Mouse (Mus musculus) liver (tissue): Measurements from ENCODE around the gene Cdk14.
"Not testable (repeated sequence)": the region's sequence is repeated elsewhere in the genome, so short reads cannot be mapped to it uniquely, and the experiment has no call there.

Experiments used
- DNase-seq: peaks from one replicate; pipeline ENCODE4 v3.0.0-alpha.2; 2020; ENCODE audit warnings: mixed read lengths

The Cdk14 gene

DNA sequence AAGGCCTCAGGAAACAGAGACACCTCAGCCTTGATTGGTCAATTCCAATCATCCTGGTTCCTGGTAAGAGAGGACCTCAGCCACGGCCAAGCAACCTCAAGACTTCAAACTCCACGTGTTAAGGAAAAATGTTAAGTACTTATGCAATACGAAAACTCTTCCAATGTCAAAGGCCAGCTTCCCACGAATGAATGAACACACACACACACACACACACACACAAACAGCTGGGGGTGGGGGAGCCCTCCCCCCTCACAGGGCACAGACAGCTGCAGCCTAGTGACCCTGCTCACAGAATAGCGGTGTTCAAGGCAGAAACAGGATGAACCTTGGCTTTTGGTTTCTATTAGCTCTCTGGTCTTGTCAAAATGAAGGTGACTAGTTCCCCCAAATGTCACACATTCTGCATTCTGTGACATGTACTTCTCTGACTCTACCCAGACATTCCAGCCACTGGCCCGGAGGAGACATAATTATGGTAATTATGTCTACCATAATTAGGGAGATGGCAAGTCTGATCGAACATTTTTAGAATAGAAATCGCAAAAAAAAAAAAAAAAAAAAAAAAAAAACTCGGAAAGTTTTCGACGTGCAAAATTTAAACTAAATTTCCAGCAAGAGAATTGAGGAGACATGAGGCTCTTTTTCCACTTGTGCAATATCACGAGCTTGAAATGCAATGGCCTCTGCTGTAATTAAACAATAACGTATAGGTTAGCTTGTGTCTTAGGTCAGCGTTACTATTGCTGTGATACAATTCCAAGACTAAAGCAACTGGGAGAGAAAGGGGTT is 54.6 kb downstream of the Cdk14 start:
- no peak for DNase-seq

DNA sequence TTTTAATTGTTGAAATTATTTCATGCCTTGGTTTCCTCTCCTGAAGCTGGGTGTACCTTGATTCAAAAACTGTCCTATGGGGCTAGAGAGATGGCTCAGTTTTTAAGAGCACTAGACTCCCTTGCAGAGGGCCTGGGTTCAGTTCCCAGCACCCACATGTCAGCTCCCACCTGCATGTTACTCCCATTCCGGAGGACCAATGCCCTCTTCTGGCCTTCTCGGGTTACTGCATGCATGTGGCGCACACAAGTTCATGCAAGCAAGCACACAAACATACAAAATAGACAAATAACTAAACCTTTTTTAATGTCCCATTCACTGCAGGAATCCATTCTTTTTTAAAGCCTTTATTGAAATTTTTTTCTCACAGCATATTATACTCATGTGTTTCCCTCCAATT is 58.4 kb downstream of the Cdk14 start:
- no peak for DNase-seq

- no peak for DNase-seq
Measured at GRCm38 (mm10) chr5:5360338-5360737, 59.8 kb downstream of the Cdk14 start.

DNA sequence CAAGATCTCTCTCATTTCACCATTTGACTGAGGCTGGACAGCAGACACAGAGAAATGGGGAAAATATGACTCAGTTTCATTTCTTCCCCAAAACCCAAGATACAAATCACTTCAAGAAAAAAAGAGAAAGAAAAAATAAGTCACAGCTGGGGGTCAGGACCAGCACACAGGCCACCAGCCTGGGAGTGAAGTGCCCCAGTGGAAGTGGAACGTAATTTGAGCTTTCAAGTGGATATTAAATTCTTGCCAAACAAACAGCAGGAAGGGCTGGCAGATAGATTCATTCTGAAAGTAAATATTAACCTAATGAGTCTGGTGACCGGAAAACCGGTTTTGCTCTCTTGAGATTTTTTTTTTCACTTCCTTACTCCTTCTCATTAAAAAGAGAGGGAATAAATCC is 60.2 kb downstream of the Cdk14 start:
- no peak for DNase-seq

- DNase-seq = no peak
Measured at GRCm38 (mm10) chr5:5359370-5359769, 60.7 kb downstream of the Cdk14 start.

- DNase-seq = no peak
Measured at GRCm38 (mm10) chr5:5358019-5358717, 61.9 kb downstream of the Cdk14 start.

DNA sequence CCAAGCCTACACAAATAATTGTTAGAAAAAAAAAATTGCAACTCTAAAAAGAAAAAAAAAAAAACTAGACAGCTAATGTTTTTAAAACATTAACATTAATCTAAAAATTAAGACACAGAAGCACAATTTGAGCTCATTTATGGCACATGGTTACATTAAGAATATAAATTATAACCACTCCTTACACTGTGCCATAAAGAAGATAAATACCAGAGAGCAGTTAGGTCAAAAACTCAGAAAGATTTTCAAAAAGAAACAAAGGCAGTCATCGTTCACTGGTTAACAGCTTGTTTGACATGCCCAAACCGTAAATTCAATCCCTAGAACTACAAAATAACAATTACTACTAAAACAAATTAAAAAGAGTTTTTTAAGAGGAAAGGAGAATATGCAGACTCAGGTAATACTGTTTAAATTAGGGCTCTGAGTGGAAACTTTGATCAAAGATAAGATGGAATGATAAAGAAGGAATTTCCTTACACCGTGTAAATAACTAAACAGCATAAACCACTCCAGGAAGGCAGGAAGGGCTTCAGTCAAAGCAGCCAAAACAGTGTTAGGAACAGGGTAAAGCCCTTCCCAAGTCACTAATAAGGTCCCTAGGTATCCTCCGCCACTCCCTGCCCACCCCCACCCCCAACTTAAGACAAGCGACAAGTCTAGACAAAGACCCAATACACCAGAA is 65.3 kb downstream of the Cdk14 start:
- no peak for DNase-seq

DNA sequence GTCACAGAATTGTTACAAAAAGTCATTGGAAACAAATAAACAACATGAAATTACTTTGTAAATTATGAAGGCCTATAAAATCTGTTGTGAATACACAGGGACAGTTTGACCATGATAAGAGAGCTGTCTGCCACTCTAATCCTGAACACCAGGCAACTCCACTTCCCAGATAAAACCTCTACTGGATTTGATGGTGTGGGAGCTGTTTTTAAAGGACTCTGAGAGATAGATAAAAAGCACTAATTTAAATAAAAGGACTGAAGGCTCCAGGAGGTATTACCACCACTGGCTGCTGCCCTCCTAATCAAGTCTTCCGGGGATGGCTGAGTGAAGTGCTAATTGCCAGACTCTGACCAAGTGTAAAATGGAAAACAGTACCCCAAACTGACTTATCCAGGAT is 66.2 kb downstream of the Cdk14 start:
- DNase-seq = no peak

GRCm38 (mm10) chr5:5344646-5345045 is 75.5 kb downstream of the Cdk14 start:
- no peak for DNase-seq

DNA sequence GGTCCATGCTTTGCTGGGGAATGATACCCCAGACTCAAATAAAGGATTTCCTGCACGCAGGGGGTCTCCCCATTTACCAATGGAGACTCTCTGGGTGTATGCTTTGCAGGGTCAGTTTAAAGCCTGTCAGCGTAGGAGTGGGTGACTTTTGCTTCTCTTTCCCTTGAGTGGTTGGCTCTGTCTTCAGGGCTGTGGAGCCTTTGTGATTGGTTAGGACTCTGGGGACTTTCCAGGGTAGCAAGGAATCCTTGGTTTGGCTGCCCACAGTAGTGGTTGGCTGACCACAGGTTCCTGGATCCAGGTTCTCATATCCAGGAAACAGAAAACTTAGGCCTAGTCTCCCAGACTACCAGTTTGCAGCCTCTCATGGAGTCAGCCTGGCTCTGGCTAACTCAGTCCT is 76.4 kb downstream of the Cdk14 start:
- no peak for DNase-seq

GRCm38 (mm10) chr5:5343267-5343666 is 76.8 kb downstream of the Cdk14 start:
- no peak for DNase-seq

GRCm38 (mm10) chr5:5342410-5343137 is 77.5 kb downstream of the Cdk14 start:
- DNase-seq = peak; percentile 54

DNA sequence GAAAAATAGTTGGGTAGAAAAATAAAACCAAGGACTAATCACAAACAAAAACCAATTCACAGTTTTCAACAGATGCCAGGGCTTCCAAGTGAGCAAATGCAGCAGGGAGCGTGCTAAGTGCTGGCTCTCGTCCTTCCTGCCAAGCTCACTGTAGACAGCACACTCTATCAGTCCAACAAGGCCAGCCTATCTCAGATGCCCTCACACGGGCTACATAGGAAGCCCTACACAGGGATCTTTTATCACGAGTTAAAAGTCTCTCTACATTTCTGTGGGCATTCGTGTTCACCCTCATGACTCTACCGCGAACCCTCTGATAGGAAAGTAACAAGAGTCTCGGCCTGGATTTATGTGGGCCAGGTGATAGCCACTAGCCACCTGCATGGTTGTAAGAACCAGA is 78.5 kb downstream of the Cdk14 start:
- DNase-seq = no peak

- no peak for DNase-seq
Measured at GRCm38 (mm10) chr5:5333916-5334315, 86.2 kb downstream of the Cdk14 start.

- no peak for DNase-seq
Measured at GRCm38 (mm10) chr5:5330926-5331460, 89.1 kb downstream of the Cdk14 start.

DNA sequence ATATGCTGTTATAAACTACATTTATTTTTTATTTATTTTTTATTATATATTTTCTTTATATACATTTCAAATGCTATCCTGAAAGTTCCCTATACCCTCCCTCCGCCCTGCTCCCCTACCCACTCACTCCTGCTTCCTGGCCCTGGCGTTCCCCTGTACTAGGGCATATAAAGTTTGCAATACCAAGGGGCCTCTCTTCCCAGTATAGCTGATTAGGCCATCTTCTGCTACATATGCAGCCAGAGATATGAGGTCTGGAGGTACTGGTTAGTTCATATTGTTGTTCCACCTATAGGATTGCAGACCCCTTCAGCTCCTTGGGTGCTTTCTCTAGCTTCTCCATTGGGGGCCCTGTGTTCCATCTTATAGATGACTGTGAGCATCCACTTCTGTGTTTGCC is 91.1 kb downstream of the Cdk14 start:
- not testable (repeated sequence) for DNase-seq

- DNase-seq = no peak
Measured at GRCm38 (mm10) chr5:5326716-5327115, 93.4 kb downstream of the Cdk14 start.

DNA sequence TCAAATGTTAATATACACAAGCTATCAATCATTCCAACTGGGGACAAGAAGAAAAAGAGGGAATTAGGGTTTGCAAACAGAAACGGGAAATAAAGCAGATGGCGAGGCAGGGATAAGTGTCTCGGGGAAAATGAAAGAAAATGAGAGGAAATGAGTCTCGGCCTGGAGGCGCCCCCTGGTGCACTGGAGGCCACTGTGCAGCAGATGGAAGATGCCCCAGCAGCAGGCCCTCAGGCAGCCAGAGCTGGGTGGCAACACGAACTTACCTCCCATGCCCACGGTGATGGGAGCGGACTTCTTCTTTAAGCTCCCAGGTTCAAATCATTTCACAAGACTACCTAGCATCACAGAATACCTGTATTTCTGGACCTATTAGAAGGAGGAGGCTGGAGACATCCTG is 97.4 kb downstream of the Cdk14 start:
- no peak for DNase-seq

DNA sequence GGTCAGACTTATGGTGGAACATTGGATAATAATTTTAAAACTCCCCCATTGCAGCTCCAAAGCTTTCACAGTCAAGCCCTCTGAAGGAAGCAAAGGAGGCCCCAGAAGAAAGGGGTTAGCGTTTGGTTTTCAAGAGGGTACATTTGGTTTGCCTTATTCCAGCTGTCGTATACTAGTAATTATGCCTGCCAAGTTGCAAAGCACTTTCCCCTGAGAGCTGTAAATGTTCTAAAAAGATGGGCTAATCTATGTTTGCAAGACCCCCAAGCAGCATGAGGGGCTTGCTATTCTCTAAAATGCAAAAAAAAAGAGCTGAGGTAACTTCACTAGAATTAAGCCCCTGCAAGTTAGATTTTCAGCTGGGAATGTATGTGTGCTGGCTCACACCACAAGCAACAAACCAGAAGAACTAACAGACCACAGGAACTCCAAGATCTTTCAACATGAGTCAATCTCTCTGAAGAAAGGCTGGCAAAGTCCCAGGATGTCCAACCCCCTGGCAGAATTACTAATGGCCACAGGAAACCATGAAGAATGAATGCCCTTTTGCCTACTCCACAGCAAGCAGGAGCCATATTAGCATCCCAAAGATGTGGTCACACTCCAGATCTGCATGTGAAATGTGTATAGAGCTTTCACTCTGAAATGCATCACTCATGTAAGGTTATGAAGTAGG is 99.5 kb downstream of the Cdk14 start:
- no peak for DNase-seq

DNA sequence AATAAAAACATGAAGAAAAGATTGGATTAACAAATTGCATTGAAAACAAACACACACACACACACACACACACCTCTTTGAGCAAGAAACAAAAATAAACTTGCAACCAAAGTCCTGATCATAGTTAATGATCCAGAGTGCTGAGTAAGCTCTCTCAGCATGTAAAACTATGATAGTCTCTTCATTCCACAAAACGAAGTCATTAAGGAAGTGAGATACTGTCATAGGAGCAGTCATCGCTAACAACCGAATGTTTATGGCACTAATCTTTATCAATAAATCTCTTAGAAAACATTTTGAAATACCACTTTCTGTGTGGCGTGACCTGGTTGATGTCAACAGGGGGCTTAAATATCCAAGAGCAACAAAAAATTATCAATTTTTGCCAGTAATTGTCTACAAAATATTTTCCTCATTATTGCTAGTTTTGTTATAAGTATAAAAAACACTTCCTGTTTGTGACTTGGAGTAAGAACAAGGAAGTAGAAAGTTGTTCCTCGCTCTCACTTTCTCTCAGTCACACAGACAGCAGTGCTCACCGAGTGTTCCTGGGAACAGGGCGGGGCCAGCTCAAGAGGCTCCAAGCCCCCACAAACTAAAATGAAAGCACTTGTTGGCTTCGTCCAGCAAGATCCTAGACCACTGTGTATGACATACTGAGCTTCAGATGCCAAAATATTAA is 100.1 kb downstream of the Cdk14 start:
- DNase-seq = no peak

GRCm38 (mm10) chr5:5314270-5314669 is 105.8 kb downstream of the Cdk14 start:
- no peak for DNase-seq
